ENCODE assay signal across 8 mouse cellular contexts in the genomic region with DNA sequence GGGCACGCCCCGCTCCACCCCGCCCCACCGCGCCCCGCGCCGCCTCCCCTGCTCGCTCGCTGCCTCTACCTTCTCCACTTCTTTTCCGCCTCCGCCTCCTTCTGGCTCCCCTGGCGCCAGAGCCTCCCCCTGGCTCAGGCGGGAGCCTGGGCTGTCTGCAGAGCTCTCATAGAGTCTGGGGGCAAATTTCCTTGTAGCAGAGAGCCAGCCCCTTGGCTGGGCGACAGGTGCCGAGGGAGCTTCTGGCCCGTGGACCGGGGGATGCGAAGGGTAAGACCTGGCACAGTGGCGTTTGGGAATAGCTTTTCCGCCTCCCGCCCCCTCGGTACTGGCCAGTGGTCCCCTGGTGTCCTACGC. TPM values are rescaled to one million over a fixed set of nuclear protein-coding genes. Genes with fewer than 3 reads are reported as not detected.
DNase-seq lines count a peak whose midpoint lies in the region; ATAC-seq lines count a peak whose summit lies in the region.
"Had no signal": no experiment of that assay in that cellular context is flagged by ENCODE, and none has a peak within 500 bp of the region (broad histone marks: within the 10 kb centered on the region; RNA-seq: fewer than 3 reads in every experiment).

No protein-coding gene starts in this region.

- H3K27ac ChIP-seq in lung, embryonic 15.5 days = no peak overlapping the region
- peak overlapping the region; percentile 98 for H3K27ac ChIP-seq in hindbrain, embryonic 13.5 days
- H3K27ac ChIP-seq in midbrain, embryonic 15.5 days = peak overlapping the region; percentile 96

- no peak for ATAC-seq in lung, embryonic 15.5 days (ENCODE audit: borderline replicate concordance, extremely low read depth, low FRiP score, low TSS enrichment)
- peak; percentile 73 for ATAC-seq in hindbrain, embryonic 13.5 days (ENCODE audit: low FRiP score)
- ATAC-seq in midbrain, embryonic 15.5 days (replicated peaks) = peak; percentile 76; the same call in 1 of the 2 replicates

- 2% methylated on average over 24 of the region's 24 CpGs for WGBS in lung, embryonic 15.5 days
- under 1% methylated on average over 15 of the region's 24 CpGs for WGBS in hindbrain, embryonic 13.5 days
- under 1% methylated on average over 24 of the region's 24 CpGs for WGBS in midbrain, embryonic 15.5 days

- peak overlapping the region; percentile 98 for H3K4me2 ChIP-seq in lung, embryonic 15.5 days
- peak overlapping the region; percentile 84 for H3K4me2 ChIP-seq in hindbrain, embryonic 13.5 days
- peak overlapping the region; percentile 93 for H3K4me2 ChIP-seq in midbrain, embryonic 15.5 days

- peaks cover 9% of the 10 kb centered on the region for H3K4me1 ChIP-seq in lung, embryonic 15.5 days
- peaks cover 20% of the 10 kb centered on the region for H3K4me1 ChIP-seq in hindbrain, embryonic 13.5 days (replicated peaks)
- H3K4me1 ChIP-seq in midbrain, embryonic 15.5 days = peaks cover 13% of the 10 kb centered on the region

- no peaks in the 10 kb centered on the region for H3K36me3 ChIP-seq in lung, embryonic 15.5 days
- H3K36me3 ChIP-seq in hindbrain, embryonic 13.5 days = no peaks in the 10 kb centered on the region
- no peaks in the 10 kb centered on the region for H3K36me3 ChIP-seq in midbrain, embryonic 15.5 days (replicated peaks)

- no peak for DNase-seq in lung, postnatal 4 days
- peak; percentile 74 to 78 for DNase-seq in cerebellum, postnatal 36 days
- no peak for DNase-seq in adrenal gland, adult 8-10 months
- DNase-seq in kidney, postnatal 10 days = no peak

- no peaks in the 10 kb centered on the region for H3K9me3 ChIP-seq in lung, embryonic 15.5 days
- no peaks in the 10 kb centered on the region for H3K9me3 ChIP-seq in hindbrain, embryonic 13.5 days
- H3K9me3 ChIP-seq in midbrain, embryonic 15.5 days = no peaks in the 10 kb centered on the region

- H3K27me3 ChIP-seq in lung, embryonic 15.5 days = peaks cover 47% of the 10 kb centered on the region
- peaks cover 20% of the 10 kb centered on the region for H3K27me3 ChIP-seq in hindbrain, embryonic 13.5 days
- H3K27me3 ChIP-seq in midbrain, embryonic 15.5 days (replicated peaks) = 0 out of 2 replicates have a peak, but pooled peaks cover 2% of the 10 kb centered on the region

- peak overlapping the region; percentile 33 for H3K9ac ChIP-seq in lung, embryonic 15.5 days
- H3K9ac ChIP-seq in hindbrain, embryonic 13.5 days = peak overlapping the region; percentile 94
- peak overlapping the region; percentile 94 for H3K9ac ChIP-seq in midbrain, embryonic 15.5 days

- peak overlapping the region; percentile 58 for H3K4me3 ChIP-seq in lung, embryonic 15.5 days
- H3K4me3 ChIP-seq in hindbrain, embryonic 13.5 days = peak overlapping the region; percentile 64
- peak overlapping the region; percentile 85 for H3K4me3 ChIP-seq in midbrain, embryonic 15.5 days

RNA-seq across cellular contexts. Expression of gene Cnr1, which starts 0.5 kb away (rescaled TPM):
- 0.53 and 0.66 TPM in 2 replicates for polyA plus RNA-seq in lung, embryonic 15.5 days (2015; fragmentation: Nextera tagmentation; extraction: Ambion mirVana)
- 56.2 and 57.7 TPM in 2 replicates for polyA plus RNA-seq in hindbrain, embryonic 13.5 days (2015; fragmentation: Nextera tagmentation; extraction: Ambion mirVana)
- polyA plus RNA-seq in midbrain, embryonic 15.5 days (2015; fragmentation: Nextera tagmentation; extraction: Ambion mirVana) = 49.8 and 55.2 TPM in 2 replicates
- 10 to 100 TPM; 25.7 to 35.6 (median 30.7) TPM for total RNA-seq in adrenal gland, adult 8-10 months (2022)
- total RNA-seq: neutrophil, adult 5-6 weeks had no signal

Comparison
In these comparisons a context has a peak if more than half of its experiments do, and no peak if none do; other contexts are left out.
1. H3K9ac ChIP-seq: peak in every context shown above with its lines; median percentile 94 in hindbrain, embryonic 13.5 days; 94 in midbrain, embryonic 15.5 days; 33 in lung, embryonic 15.5 days.
2. DNase-seq: peak in cerebellum, postnatal 36 days (2 of 2); none in lung, postnatal 4 days (0 of 2), adrenal gland, adult 8-10 months (single experiment) and kidney, postnatal 10 days (single experiment).
3. RNA of gene Cnr1, which starts 0.5 kb away (polyA plus RNA-seq): 56.2 to 57.7 TPM in hindbrain, embryonic 13.5 days and 49.8 to 55.2 TPM in midbrain, embryonic 15.5 days; 0.53 to 0.66 TPM in lung, embryonic 15.5 days; every median in the first group is over 10 times any median in the second.
4. Peak in every context shown above with its lines, with median percentiles within 50 percentile points of each other: H3K4me2 ChIP-seq and H3K4me3 ChIP-seq.